ENCODE assay signal across 22 mouse cellular contexts in the genomic region with DNA sequence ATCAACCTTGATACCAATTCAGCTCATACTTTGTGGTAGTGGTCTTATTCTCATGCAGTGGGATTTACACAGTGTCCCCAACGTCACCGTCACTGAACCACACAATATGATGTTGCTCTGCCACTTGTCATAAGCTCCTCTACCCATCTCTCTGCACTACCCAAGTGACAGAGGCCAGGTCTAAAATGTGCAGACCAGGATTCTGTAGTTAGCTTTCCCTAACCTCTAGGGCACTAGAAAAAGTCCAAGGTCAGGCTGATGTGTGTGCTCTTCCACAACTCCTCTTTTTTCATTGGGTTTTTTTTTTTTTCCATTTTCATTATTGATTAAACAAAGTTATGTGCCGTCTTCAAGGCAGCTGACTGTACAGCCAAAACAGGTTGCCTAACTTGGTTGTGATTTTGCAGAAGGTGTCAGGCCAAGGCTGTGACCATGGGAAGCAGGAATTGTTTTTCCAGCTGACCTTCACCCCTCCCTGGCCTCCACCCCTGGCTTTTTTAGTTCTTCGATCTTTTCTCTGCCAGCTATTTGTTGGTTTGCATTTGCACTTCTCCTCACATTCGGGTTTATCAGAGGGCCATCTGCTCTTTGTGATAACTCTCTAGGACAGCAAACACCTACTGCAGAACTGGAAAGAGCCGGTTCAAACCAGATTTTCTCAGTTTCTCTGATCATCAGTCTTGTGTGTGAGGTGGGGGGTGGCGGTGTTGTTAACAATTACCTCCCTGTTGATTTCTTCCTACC. TPM values are rescaled to one million over a fixed set of nuclear protein-coding genes. Genes with fewer than 3 reads are reported as not detected.
A peak's percentile ranks its signal among the peaks of the same experiment; 100 is the strongest.
DNase-seq lines count a peak whose midpoint lies in the region; ATAC-seq and TF ChIP-seq lines count a peak whose summit lies in the region.
"Had no signal": no experiment of that assay in that cellular context is flagged by ENCODE, and none has a peak within 500 bp of the region (broad histone marks: within the 10 kb centered on the region; RNA-seq: fewer than 3 reads in every experiment).

No protein-coding gene starts in this region.

- in situ Hi-C loops in ES-E14 (cut with MboI; ENCODE audit: low sequenced_read_pairs in 2 of 2, unreplicated experiment in 2 of 2), result no loop called here

- 63% methylated on average over 7 of the region's 7 CpGs for WGBS in liver, embryonic 11.5 days

- H3K4me3 ChIP-seq in ES-E14 (ENCODE audit: insufficient read depth in 1 of 2, low read depth in 1 of 2, low read length in 2 of 2, poor library complexity in 1 of 2, severe bottlenecking in 1 of 2), result no peak overlapping the region
- H3K4me3 ChIP-seq in liver, embryonic 11.5 days (ENCODE audit: low read depth, low read length), result no peak overlapping the region
- H3K4me3 ChIP-seq: embryonic facial prominence, embryonic 10.5 days; erythroblast, embryonic 14.5 days; heart, adult 2 months; neural tube, embryonic 12.5 days had no signal

- no peak overlapping the region for H3K27ac ChIP-seq in ES-E14 (ENCODE audit: insufficient read depth, low read depth, low read length, poor library complexity, severe bottlenecking)
- H3K27ac ChIP-seq in liver, embryonic 11.5 days (ENCODE audit: low read depth, low read length), result peak overlapping the region; percentile 82; the same call in 1 of the 2 replicates
- H3K27ac ChIP-seq: embryonic facial prominence, embryonic 10.5 days; heart, adult 2 months; hindbrain, embryonic 14.5 days; kidney, postnatal 0 days; neural tube, embryonic 12.5 days had no signal

- no peak overlapping the region for H3K9ac ChIP-seq in ES-E14 (ENCODE audit: insufficient read depth, low read depth, low read length, poor library complexity, severe bottlenecking)
- H3K9ac ChIP-seq in liver, embryonic 11.5 days (ENCODE audit: low read depth, low read length), result no peak overlapping the region
- H3K9ac ChIP-seq: forebrain, postnatal 0 days; hindbrain, embryonic 14.5 days; neural tube, embryonic 12.5 days had no signal

- H3K36me3 ChIP-seq in ES-E14 (ENCODE audit: control insufficient read depth, insufficient read depth, low read length, poor library complexity, severe bottlenecking), result no peaks in the 10 kb centered on the region
- H3K36me3 ChIP-seq in liver, embryonic 11.5 days (ENCODE audit: control insufficient read depth, insufficient read depth, low read length), result no peaks in the 10 kb centered on the region
- H3K36me3 ChIP-seq: embryonic facial prominence, embryonic 10.5 days; neural tube, embryonic 12.5 days had no signal

- H3K27me3 ChIP-seq in liver, embryonic 11.5 days (replicated peaks; ENCODE audit: control insufficient read depth, insufficient read depth, low read length), result no peaks in the 10 kb centered on the region
- H3K27me3 ChIP-seq: neural tube, embryonic 12.5 days had no signal

- H3K4me2 ChIP-seq in liver, embryonic 11.5 days, result no peak overlapping the region
- H3K4me2 ChIP-seq: hindbrain, embryonic 14.5 days; neural tube, embryonic 12.5 days had no signal

- DNase-seq in kidney, adult 11 months, result peak; percentile 75
- DNase-seq in kidney, postnatal 4 days, result no peak
- DNase-seq in ES-E14 (ENCODE audit: low read depth, low spot score), result peak; percentile 78
- peak; percentile 16 for DNase-seq in adrenal gland, postnatal 25 days
- DNase-seq in liver, embryonic 11.5 days (ENCODE audit: low spot score), result no peak
- no peak for DNase-seq in right cerebral cortex, adult 18-20 months
- DNase-seq in right cerebral cortex, adult 2 months (ENCODE audit: low spot score in 2 of 2), result no peak
- no peak for DNase-seq in right cerebral cortex, postnatal 4 days
- DNase-seq: cerebellum, postnatal 25 days; forebrain, postnatal 0 days; heart, adult 2 months; thymus, postnatal 25 days had no signal

- ATAC-seq in liver, embryonic 11.5 days (replicated peaks; ENCODE audit: low FRiP score), result peak; percentile 53
- ATAC-seq: forebrain, postnatal 0 days; lung, postnatal 0 days had no signal

- H3K9me3 ChIP-seq in ES-E14 (ENCODE audit: control insufficient read depth, insufficient read depth, low read depth, low read length), result no peaks in the 10 kb centered on the region
- no peaks in the 10 kb centered on the region for H3K9me3 ChIP-seq in liver, embryonic 11.5 days (ENCODE audit: control insufficient read depth, low read length)
- H3K9me3 ChIP-seq: embryonic facial prominence, embryonic 10.5 days; neural tube, embryonic 12.5 days had no signal

- peaks cover 3 to 8% of the 10 kb centered on the region in 2 experiments; a peak in 3 of 4 replicates for H3K4me1 ChIP-seq in ES-E14 (ENCODE audit: control insufficient read depth in 2 of 2, insufficient read depth in 2 of 2, low read length in 2 of 2, poor library complexity in 1 of 2)
- no peaks in the 10 kb centered on the region for H3K4me1 ChIP-seq in liver, embryonic 11.5 days (replicated peaks; ENCODE audit: control insufficient read depth, insufficient read depth, low read length)
- H3K4me1 ChIP-seq: embryonic facial prominence, embryonic 10.5 days; neural tube, embryonic 12.5 days had no signal

TF ChIP-seq in ES-E14, 5 proteins besides CTCF, POLR2A, EP300 and RAD21:
- TF ChIP-seq HCFC1 (IDR thresholded peaks at IDR 0.05; ENCODE audit: borderline replicate concordance, insufficient read depth, low read length) (no peak), ZNF384 (IDR thresholded peaks at IDR 0.05; ENCODE audit: low read depth, low read length) (0 out of 2 replicates have a peak, but pooled peaks have one; percentile 16)

RNA-seq across cellular contexts. Expression of gene Bhmt, which starts 10.8 kb away (rescaled TPM):
- 1.0 and 3.3 TPM in 2 replicates for total RNA-seq in ES-E14 (2012; rRNA removed)
- 2.1 and 9.5 TPM in 2 replicates for total RNA-seq in adrenal gland, postnatal 25 days (2021)
- 23.4 and 26.0 TPM in 2 replicates for polyA plus RNA-seq in liver, embryonic 11.5 days (2014; fragmentation: Nextera tagmentation; extraction: Ambion mirVana)
- total RNA-seq: forebrain, postnatal 0 days; heart, adult 2 months had no signal
- polyA plus RNA-seq: embryonic facial prominence, embryonic 10.5 days; heart, adult 2 months; neural tube, embryonic 12.5 days had no signal

RNA-seq across cellular contexts. Expression of gene Bhmt2, which starts 25.5 kb away (rescaled TPM):
- total RNA-seq in ES-E14 (2012; rRNA removed), result 0.16 and 0.62 TPM in 2 replicates
- total RNA-seq in adrenal gland, postnatal 25 days (2021), result 2.3 TPM in 1 of 2 replicates, not detected in the other
- 7.1 and 8.2 TPM in 2 replicates for polyA plus RNA-seq in liver, embryonic 11.5 days (2014; fragmentation: Nextera tagmentation; extraction: Ambion mirVana)
- total RNA-seq: gastrocnemius, adult 8-10 months; heart, adult 2 months had no signal
- polyA plus RNA-seq: forebrain, postnatal 0 days; heart, adult 2 months; heart, postnatal 0 days; hindbrain, embryonic 14.5 days; limb, embryonic 11.5 days; lung, postnatal 0 days; neural tube, embryonic 12.5 days; stomach, embryonic 14.5 days had no signal

RNA-seq across cellular contexts. Expression of gene Dmgdh, which starts 25.7 kb away (rescaled TPM):
- total RNA-seq in ES-E14 (2012; rRNA removed), result 0.63 and 2.1 TPM in 2 replicates
- 1.9 TPM in 1 of 2 replicates, not detected in the other for total RNA-seq in adrenal gland, postnatal 25 days (2021)
- polyA plus RNA-seq in liver, embryonic 11.5 days (2014; fragmentation: Nextera tagmentation; extraction: Ambion mirVana), result 6.7 and 7.1 TPM in 2 replicates
- total RNA-seq: heart, adult 2 months had no signal
- polyA plus RNA-seq: erythroblast, embryonic 14.5 days; heart, adult 2 months; heart, postnatal 0 days; limb, embryonic 11.5 days; lung, postnatal 0 days; stomach, embryonic 14.5 days had no signal

Comparison
In these comparisons a context has a peak if more than half of its experiments do, and no peak if none do; other contexts are left out.
1. DNase-seq: peak in kidney, adult 11 months (single experiment), ES-E14 (single experiment) and adrenal gland, postnatal 25 days (single experiment); none in kidney, postnatal 4 days (0 of 2), liver, embryonic 11.5 days (single experiment), right cerebral cortex, adult 18-20 months (single experiment), right cerebral cortex, adult 2 months (0 of 2) and right cerebral cortex, postnatal 4 days (single experiment).